Mouse (Mus musculus) heart, adult 2 months (tissue): Measurements from ENCODE around the gene Gm9733.

Experiments
- CTCF ChIP-seq: fragments of 200-600 bp; IDR thresholded peaks from 2 replicates; pipeline ENCODE4 v1.8.1; 2022; ENCODE audit warnings: antibody characterized with exemption, mild to moderate bottlenecking, moderate library complexity
- POLR2A ChIP-seq: fragments of 200-500 bp; IDR thresholded peaks from 2 replicates; pipeline ENCODE4 v1.6.1; 2011; ENCODE audit warnings: mild to moderate bottlenecking, low read depth, low read length, control low read depth; ENCODE audit not compliant: insufficient read depth

DNA sequence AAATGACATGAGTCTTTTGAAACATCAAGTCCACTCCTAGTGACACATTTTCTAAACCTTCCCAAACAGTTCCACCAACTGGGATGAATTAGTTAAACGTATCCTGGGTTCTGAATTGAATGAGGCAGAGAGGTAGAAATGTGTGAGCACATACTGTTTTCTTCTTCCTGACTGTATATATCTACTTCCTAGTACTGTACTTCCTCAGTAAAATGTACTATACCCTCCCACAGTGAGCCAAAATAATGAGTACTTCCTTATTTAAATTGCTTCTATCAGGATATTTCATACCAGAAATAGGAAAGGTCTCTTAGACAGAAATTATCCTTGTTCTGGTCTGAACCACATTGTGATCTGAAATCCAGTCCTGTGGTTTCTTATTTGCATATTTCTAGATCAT is 8.2 kb upstream of the Gm9733 start:
- TF ChIP-seq CTCF (no peak), POLR2A (no peak)
